ENCODE assay signal across 26 mouse cellular contexts in genomic region chr4:119070181-119070580, GRCm38 (mm10). TPM values are rescaled to one million over a fixed set of nuclear protein-coding genes. Genes with fewer than 3 reads are reported as not detected.
DNase-seq lines count a peak whose midpoint lies in the region; ATAC-seq lines count a peak whose summit lies in the region.
"Had no signal": no experiment of that assay in that cellular context is flagged by ENCODE, and none has a peak within 500 bp of the region (broad histone marks: within the 10 kb centered on the region; RNA-seq: fewer than 3 reads in every experiment).

No protein-coding gene starts in this region.

- no peak overlapping the region for H3K9ac ChIP-seq in forebrain, embryonic 15.5 days (replicated peaks)
- no peak overlapping the region for H3K9ac ChIP-seq in hindbrain, embryonic 11.5 days (ENCODE audit: low read depth, low read length)
- no peak overlapping the region for H3K9ac ChIP-seq in hindbrain, embryonic 12.5 days
- H3K9ac ChIP-seq in midbrain, embryonic 11.5 days (ENCODE audit: low read length) = no peak overlapping the region; the same call in 1 of the 2 replicates
- no peak overlapping the region for H3K9ac ChIP-seq in midbrain, embryonic 14.5 days (replicated peaks; ENCODE audit: low read length)
- H3K9ac ChIP-seq: embryonic facial prominence, embryonic 12.5 days; intestine, embryonic 15.5 days; neural tube, embryonic 12.5 days; stomach, embryonic 15.5 days had no signal

- 44% methylated on average over 1 of the region's 1 CpGs for WGBS in forebrain, embryonic 10.5 days
- 10% methylated on average over 1 of the region's 1 CpGs for WGBS in forebrain, embryonic 15.5 days
- 35% methylated on average over 1 of the region's 1 CpGs for WGBS in hindbrain, embryonic 11.5 days
- 36% methylated on average over 1 of the region's 1 CpGs for WGBS in hindbrain, embryonic 12.5 days
- 15% methylated on average over 1 of the region's 1 CpGs for whole genome bisulfite sequencing in midbrain, embryonic 11.5 days
- WGBS in midbrain, embryonic 14.5 days = 12% methylated on average over 1 of the region's 1 CpGs

- DNase-seq in forebrain, embryonic 10.5 days (ENCODE audit: extremely low spot score, low spot score) = no peak
- peak; percentile 10 for DNase-seq in hindbrain, embryonic 11.5 days (ENCODE audit: low spot score)
- peak; percentile 91 for DNase-seq in midbrain, embryonic 11.5 days (ENCODE audit: low spot score, missing footprints)
- DNase-seq in midbrain, embryonic 14.5 days = no peak
- no peak for DNase-seq in spleen, adult 18-20 months
- DNase-seq: adrenal gland, adult 8-10 months; cerebellum, adult 2 months; cerebellum, postnatal 14 days; gastrocnemius, adult 2 months; gastrocnemius, postnatal 36 days; heart, postnatal 4 days; kidney, adult 2 months; kidney, postnatal 4 days; lung, adult 18-20 months; lung, postnatal 4 days had no signal

- peak overlapping the region; percentile 94 for H3K27ac ChIP-seq in forebrain, embryonic 10.5 days
- no peak overlapping the region for H3K27ac ChIP-seq in forebrain, embryonic 15.5 days (replicated peaks)
- 0 out of 2 replicates have a peak overlapping the region, but pooled peaks have one; percentile 1 for H3K27ac ChIP-seq in hindbrain, embryonic 11.5 days (ENCODE audit: low read depth, low read length)
- H3K27ac ChIP-seq in hindbrain, embryonic 12.5 days = no peak overlapping the region
- H3K27ac ChIP-seq in midbrain, embryonic 11.5 days (ENCODE audit: low read depth, low read length) = peak overlapping the region; percentile 74
- H3K27ac ChIP-seq in midbrain, embryonic 14.5 days (replicated peaks; ENCODE audit: low read depth, low read length) = no peak overlapping the region
- H3K27ac ChIP-seq: embryonic facial prominence, embryonic 12.5 days; gastrocnemius, adult 2 months; hindbrain, postnatal 0 days; intestine, embryonic 15.5 days; neural tube, embryonic 12.5 days; stomach, embryonic 15.5 days had no signal

- peaks cover 75% of the 10 kb centered on the region for H3K4me1 ChIP-seq in forebrain, embryonic 10.5 days
- peaks cover 21% of the 10 kb centered on the region for H3K4me1 ChIP-seq in forebrain, embryonic 15.5 days
- H3K4me1 ChIP-seq in hindbrain, embryonic 11.5 days (replicated peaks; ENCODE audit: control insufficient read depth, insufficient read depth, low read length) = peaks cover 14% of the 10 kb centered on the region
- H3K4me1 ChIP-seq in hindbrain, embryonic 12.5 days = peaks cover 32% of the 10 kb centered on the region
- H3K4me1 ChIP-seq in midbrain, embryonic 11.5 days (ENCODE audit: control insufficient read depth, insufficient read depth, low read length) = peaks cover 42% of the 10 kb centered on the region
- H3K4me1 ChIP-seq in midbrain, embryonic 14.5 days (ENCODE audit: control insufficient read depth, insufficient read depth, low read length) = peaks cover 15% of the 10 kb centered on the region

- H3K9me3 ChIP-seq in forebrain, embryonic 10.5 days = no peaks in the 10 kb centered on the region
- no peaks in the 10 kb centered on the region for H3K9me3 ChIP-seq in forebrain, embryonic 15.5 days
- no peaks in the 10 kb centered on the region for H3K9me3 ChIP-seq in hindbrain, embryonic 11.5 days (ENCODE audit: control insufficient read depth, low read length)
- no peaks in the 10 kb centered on the region for H3K9me3 ChIP-seq in hindbrain, embryonic 12.5 days (replicated peaks)
- no peaks in the 10 kb centered on the region for H3K9me3 ChIP-seq in midbrain, embryonic 11.5 days (ENCODE audit: control insufficient read depth, low read length)
- no peaks in the 10 kb centered on the region for H3K9me3 ChIP-seq in midbrain, embryonic 14.5 days (ENCODE audit: control insufficient read depth, low read length)
- H3K9me3 ChIP-seq: embryonic facial prominence, embryonic 12.5 days; intestine, embryonic 15.5 days; neural tube, embryonic 12.5 days; stomach, embryonic 15.5 days had no signal

- H3K27me3 ChIP-seq in forebrain, embryonic 10.5 days (ENCODE audit: poor library complexity, severe bottlenecking) = peaks cover 16% of the 10 kb centered on the region; the same call in 1 of the 2 replicates
- H3K27me3 ChIP-seq in forebrain, embryonic 15.5 days = peaks cover 16% of the 10 kb centered on the region; the same call in 1 of the 2 replicates
- 0 out of 2 replicates have a peak, but pooled peaks cover 2% of the 10 kb centered on the region for H3K27me3 ChIP-seq in hindbrain, embryonic 11.5 days (ENCODE audit: control insufficient read depth, insufficient read depth, low read length)
- H3K27me3 ChIP-seq in hindbrain, embryonic 12.5 days = peaks cover 23% of the 10 kb centered on the region
- H3K27me3 ChIP-seq in midbrain, embryonic 11.5 days (ENCODE audit: control insufficient read depth, insufficient read depth, low read length) = no peaks in the 10 kb centered on the region
- peaks cover 15% of the 10 kb centered on the region; the same call in 1 of the 2 replicates for H3K27me3 ChIP-seq in midbrain, embryonic 14.5 days (ENCODE audit: control insufficient read depth, insufficient read depth, low read length)
- H3K27me3 ChIP-seq: intestine, embryonic 15.5 days; stomach, embryonic 15.5 days had no signal

- no peak for ATAC-seq in forebrain, embryonic 15.5 days (replicated peaks)
- no peak for ATAC-seq in hindbrain, embryonic 11.5 days (ENCODE audit: low FRiP score)
- no peak for ATAC-seq in hindbrain, embryonic 12.5 days (ENCODE audit: low FRiP score)
- no peak for ATAC-seq in midbrain, embryonic 11.5 days (ENCODE audit: low FRiP score)
- ATAC-seq in midbrain, embryonic 14.5 days (ENCODE audit: low FRiP score, low TSS enrichment) = no peak
- no peak for ATAC-seq in megakaryocyte, adult 5-6 weeks (ENCODE audit: poor library complexity, severe bottlenecking)
- ATAC-seq: forebrain, embryonic 16.5 days; hindbrain, postnatal 0 days; intestine, embryonic 15.5 days; lung, postnatal 0 days had no signal

- no peak overlapping the region for H3K4me3 ChIP-seq in forebrain, embryonic 10.5 days
- H3K4me3 ChIP-seq in forebrain, embryonic 15.5 days = no peak overlapping the region
- H3K4me3 ChIP-seq in hindbrain, embryonic 11.5 days (ENCODE audit: low read depth, low read length) = no peak overlapping the region
- H3K4me3 ChIP-seq in hindbrain, embryonic 12.5 days = no peak overlapping the region
- no peak overlapping the region for H3K4me3 ChIP-seq in midbrain, embryonic 11.5 days (ENCODE audit: low read depth, low read length)
- no peak overlapping the region for H3K4me3 ChIP-seq in midbrain, embryonic 14.5 days (replicated peaks; ENCODE audit: low read depth, low read length)
- H3K4me3 ChIP-seq: embryonic facial prominence, embryonic 12.5 days; gastrocnemius, adult 2 months; intestine, embryonic 15.5 days; myocyte; neural tube, embryonic 12.5 days; stomach, embryonic 15.5 days had no signal

- H3K4me2 ChIP-seq in forebrain, embryonic 15.5 days (replicated peaks) = no peak overlapping the region
- H3K4me2 ChIP-seq in hindbrain, embryonic 11.5 days (replicated peaks; ENCODE audit: low read depth, low read length) = no peak overlapping the region
- no peak overlapping the region for H3K4me2 ChIP-seq in hindbrain, embryonic 12.5 days (replicated peaks)
- no peak overlapping the region for H3K4me2 ChIP-seq in midbrain, embryonic 11.5 days
- H3K4me2 ChIP-seq in midbrain, embryonic 14.5 days (ENCODE audit: low read length) = no peak overlapping the region
- H3K4me2 ChIP-seq: embryonic facial prominence, embryonic 12.5 days; intestine, embryonic 15.5 days; stomach, embryonic 15.5 days had no signal

- no peaks in the 10 kb centered on the region for H3K36me3 ChIP-seq in forebrain, embryonic 10.5 days (replicated peaks)
- no peaks in the 10 kb centered on the region for H3K36me3 ChIP-seq in forebrain, embryonic 15.5 days
- no peaks in the 10 kb centered on the region for H3K36me3 ChIP-seq in hindbrain, embryonic 11.5 days (ENCODE audit: control insufficient read depth, insufficient read depth, low read length)
- no peaks in the 10 kb centered on the region for H3K36me3 ChIP-seq in hindbrain, embryonic 12.5 days
- H3K36me3 ChIP-seq in midbrain, embryonic 11.5 days (ENCODE audit: control insufficient read depth, insufficient read depth, low read length) = no peaks in the 10 kb centered on the region
- H3K36me3 ChIP-seq in midbrain, embryonic 14.5 days (ENCODE audit: control insufficient read depth, insufficient read depth, low read length) = no peaks in the 10 kb centered on the region
- H3K36me3 ChIP-seq: embryonic facial prominence, embryonic 12.5 days; intestine, embryonic 15.5 days; neural tube, embryonic 12.5 days; stomach, embryonic 15.5 days had no signal

RNA-seq across cellular contexts. Expression of gene Slc2a1, which starts 38.3 kb away (rescaled TPM):
- polyA plus RNA-seq in forebrain, embryonic 10.5 days (2016; fragmentation: Nextera tagmentation; extraction: Ambion mirVana) = 204 and 222 TPM in 2 replicates
- 89.5 and 89.7 TPM in 2 replicates for polyA plus RNA-seq in forebrain, embryonic 15.5 days (2015; fragmentation: Nextera tagmentation; extraction: Ambion mirVana)
- 134 and 137 TPM in 2 replicates for polyA plus RNA-seq in hindbrain, embryonic 11.5 days (2014; fragmentation: Nextera tagmentation; extraction: Ambion mirVana)
- 103 and 112 TPM in 2 replicates for polyA plus RNA-seq in hindbrain, embryonic 12.5 days (2016; fragmentation: Nextera tagmentation; extraction: Ambion mirVana)
- 152 and 158 TPM in 2 replicates for polyA plus RNA-seq in midbrain, embryonic 11.5 days (2014; fragmentation: Nextera tagmentation; extraction: Ambion mirVana)
- polyA plus RNA-seq in midbrain, embryonic 14.5 days (2014; fragmentation: Nextera tagmentation; extraction: Ambion mirVana) = 61.3 and 94.4 TPM in 2 replicates
- 9.0 and 14.4 TPM in 2 replicates for total RNA-seq in megakaryocyte, adult 5-6 weeks (2015)
- 14.3 and 18.0 TPM in 2 replicates for total RNA-seq in megakaryocyte, adult 5-6 weeks (2017)

Comparison
In these comparisons a context has a peak if more than half of its experiments do, and no peak if none do; other contexts are left out.
1. DNase-seq: peak in hindbrain, embryonic 11.5 days (single experiment) and midbrain, embryonic 11.5 days (single experiment); none in forebrain, embryonic 10.5 days (single experiment), midbrain, embryonic 14.5 days (single experiment) and spleen, adult 18-20 months (0 of 2).
2. H3K27ac ChIP-seq: peak in forebrain, embryonic 10.5 days (single experiment), hindbrain, embryonic 11.5 days (single experiment) and midbrain, embryonic 11.5 days (single experiment); none in forebrain, embryonic 15.5 days (single experiment), hindbrain, embryonic 12.5 days (single experiment) and midbrain, embryonic 14.5 days (single experiment).